Mouse (Mus musculus) megakaryocyte progenitor cell, adult 5-6 weeks (primary cell): Measurements from ENCODE around the gene Gpbp1. TPM values are rescaled to one million over a fixed set of nuclear protein-coding genes. Genes with fewer than 3 reads are reported as not detected.
A peak's percentile ranks its signal among the peaks of the same experiment; 100 is the strongest.

Source experiments
- ATAC-seq: replicated peaks from 2 replicates; pipeline ENCODE4 v1.8.0; 2016; ENCODE audit warnings: mild to moderate bottlenecking, moderate TSS enrichment, inconsistent platforms; ENCODE audit not compliant: poor library complexity
- total RNA-seq, 2 experiments: library from RNA; stranded (forward) in 1 of 2; stranded (reverse) in 1 of 2; fragments of 157-497, 149-512 nt in 1 of 2; fragments of 200-1000 nt in 1 of 2; gene quantifications; 2 replicates each; pipeline versions ENCODE4 v1.2.3 to v1.2.4; 2015 to 2017

Gpbp1 gene
- total RNA-seq (2015) (98.7 and 111 TPM in 2 replicates), total RNA-seq (2017) (125 and 164 TPM in 2 replicates)

GRCm38 (mm10) chr13:111489802-111490723 is at the start of gene Gpbp1:
Gene Gpbp1, minus strand, starts transcription at chr13:111490111.
- peak; percentile 92 for ATAC-seq

GRCm38 (mm10) chr13:111537718-111538117 is 47.8 kb upstream of the Gpbp1 start:
- no peak for ATAC-seq

- peak; percentile 43 for ATAC-seq
These were observed 46.4 kb upstream of the Gpbp1 start for GRCm38 (mm10) chr13:111536207-111536887.

- ATAC-seq = peak; percentile 61
These were observed 44.2 kb upstream of the Gpbp1 start for GRCm38 (mm10) chr13:111534131-111534530.

GRCm38 (mm10) chr13:111532178-111532948 is 42.5 kb upstream of the Gpbp1 start:
- ATAC-seq = peak; percentile 75

- no peak for ATAC-seq
These were observed 41.8 kb upstream of the Gpbp1 start for GRCm38 (mm10) chr13:111531701-111532100.

- no peak for ATAC-seq
These were observed 34.4 kb upstream of the Gpbp1 start for GRCm38 (mm10) chr13:111524277-111524676.

- no peak for ATAC-seq
These were observed 32.4 kb upstream of the Gpbp1 start for GRCm38 (mm10) chr13:111522336-111522735.

GRCm38 (mm10) chr13:111520456-111520855 is 30.5 kb upstream of the Gpbp1 start:
- no peak for ATAC-seq

- ATAC-seq = no peak
These were observed 28.4 kb upstream of the Gpbp1 start for GRCm38 (mm10) chr13:111518332-111518731.

- no peak for ATAC-seq
These were observed 26.7 kb upstream of the Gpbp1 start for GRCm38 (mm10) chr13:111516385-111517150.

GRCm38 (mm10) chr13:111509385-111509784 is 19.5 kb upstream of the Gpbp1 start:
- ATAC-seq = no peak

GRCm38 (mm10) chr13:111508645-111509044 is 18.7 kb upstream of the Gpbp1 start:
- ATAC-seq = peak; percentile 57; the same call in 1 of the 2 replicates

GRCm38 (mm10) chr13:111494330-111495029 is 4.6 kb upstream of the Gpbp1 start:
- ATAC-seq = no peak

- no peak for ATAC-seq
These were observed 1.3 kb upstream of the Gpbp1 start for GRCm38 (mm10) chr13:111491046-111491756.

GRCm38 (mm10) chr13:111489502-111489801 is 459 bp downstream of the Gpbp1 start:
- ATAC-seq = peak; percentile 6

GRCm38 (mm10) chr13:111488651-111489501 is 1.0 kb downstream of the Gpbp1 start:
- no peak for ATAC-seq

- no peak for ATAC-seq
These were observed 12.2 kb downstream of the Gpbp1 start for GRCm38 (mm10) chr13:111477695-111478094.
